Mouse (Mus musculus) erythroid progenitor cell, adult 5-6 weeks (primary cell): ENCODE measurements around the gene Epas1. TPM values are rescaled to one million over a fixed set of nuclear protein-coding genes. Genes with fewer than 3 reads are reported as not detected.

Experiments used
- ATAC-seq: replicated peaks from 2 replicates; pipeline ENCODE4 v1.8.0; 2016; ENCODE audit warnings: moderate number of reproducible peaks, mild to moderate bottlenecking, moderate TSS enrichment, inconsistent platforms; ENCODE audit not compliant: poor library complexity, low FRiP score, severe bottlenecking
- total RNA-seq, 2 experiments: library from RNA; stranded (forward) in 1 of 2; stranded (reverse) in 1 of 2; fragments of 150-400 nt in 1 of 2; fragments of 186-747, 209-891 nt in 1 of 2; gene quantifications; 2 replicates each; pipeline versions ENCODE4 v1.2.3 to v1.2.4; 2015 to 2017; ENCODE audit warnings: low replicate concordance in 2 of 2

Epas1 gene
- total RNA-seq (2015; ENCODE audit: low replicate concordance) (1.4 TPM in 1 of 2 replicates, not detected in the other), total RNA-seq (2017; ENCODE audit: low replicate concordance) (0.15 and 0.90 TPM in 2 replicates)

DNA sequence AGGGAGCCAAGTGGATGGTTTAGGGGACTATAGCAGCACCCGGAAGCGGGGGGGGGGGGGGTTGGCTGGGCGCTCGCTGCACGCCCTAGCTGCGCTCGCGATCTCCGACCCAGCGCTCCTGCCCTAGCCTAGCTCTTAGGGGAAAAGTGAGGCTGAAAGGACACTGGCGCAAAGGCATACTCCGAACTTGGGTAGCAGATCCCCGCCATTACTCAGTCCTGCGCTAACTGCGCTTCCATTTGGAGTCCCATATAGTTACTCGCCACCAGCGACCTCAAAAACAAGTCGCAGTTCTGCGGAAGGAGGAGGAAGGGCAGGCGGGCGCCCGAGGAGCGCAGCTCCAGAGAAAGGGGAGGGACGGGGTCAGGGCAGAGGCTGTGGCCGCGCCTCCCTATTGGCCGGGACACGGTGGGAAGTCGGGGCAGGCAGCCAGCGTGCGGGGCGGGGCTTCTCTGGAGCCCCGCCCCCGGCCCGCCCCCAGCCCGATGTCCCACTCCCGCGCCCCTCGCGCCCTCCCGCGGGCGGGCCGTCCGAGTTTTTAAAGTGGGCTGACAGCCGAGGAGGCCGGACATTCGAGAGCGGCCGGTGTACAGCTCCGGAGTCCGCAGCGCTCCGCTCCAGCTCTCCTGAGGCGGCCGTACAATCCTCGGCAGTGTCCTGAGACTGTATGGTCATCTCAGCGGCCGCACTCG lies at the start of gene Epas1:
Gene Epas1, plus strand, starts transcription at position 571 of the 692 bp plus-strand sequence.
- no peak for ATAC-seq

DNA sequence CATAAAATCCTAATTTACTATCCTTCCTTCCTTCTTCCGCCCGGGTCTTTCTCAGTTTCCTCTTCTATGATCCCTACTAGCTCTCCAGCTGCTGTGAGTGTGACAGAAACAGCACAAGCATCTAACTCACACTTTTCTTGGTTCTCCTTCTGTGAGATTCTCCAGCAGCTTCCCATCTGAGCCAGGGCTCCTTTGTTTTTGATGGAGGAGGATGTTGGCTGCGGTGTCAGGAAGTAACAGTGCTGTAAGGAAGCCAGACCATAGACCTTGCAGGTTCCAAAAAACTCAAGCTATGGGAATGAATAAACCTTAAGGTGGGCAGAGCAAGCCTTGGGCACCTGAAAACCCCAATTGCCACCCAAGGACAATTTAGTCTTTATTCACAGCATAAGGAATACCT lies 48.3 kb upstream of the Epas1 start:
- ATAC-seq = no peak

- ATAC-seq = no peak
Observed at GRCm38 (mm10) chr17:86706467-86706866, 47.0 kb upstream of the Epas1 start.

GRCm38 (mm10) chr17:86709803-86710202 lies 43.7 kb upstream of the Epas1 start:
- no peak for ATAC-seq

- no peak for ATAC-seq
Observed at GRCm38 (mm10) chr17:86710379-86710778, 43.1 kb upstream of the Epas1 start.

GRCm38 (mm10) chr17:86711949-86712348 lies 41.6 kb upstream of the Epas1 start:
- ATAC-seq = no peak

DNA sequence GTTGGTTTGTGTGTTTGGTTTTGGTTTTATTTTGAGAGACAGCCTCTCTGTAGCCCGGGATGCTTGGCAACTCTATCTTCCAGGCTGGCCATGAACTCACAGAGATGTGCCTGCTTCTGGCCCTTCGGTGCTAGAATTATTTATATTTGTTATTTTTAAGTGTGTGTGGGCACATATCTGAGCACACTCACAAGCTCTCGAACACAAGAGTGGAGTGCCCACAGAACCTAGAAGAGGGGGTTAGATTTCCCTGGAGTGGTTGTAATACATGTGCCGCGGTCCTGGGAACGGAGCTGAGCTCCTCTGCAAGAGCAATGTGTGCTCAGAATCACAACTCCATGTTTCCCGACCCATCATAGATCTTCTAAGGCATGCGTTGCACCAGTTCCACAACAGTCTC lies 40.9 kb upstream of the Epas1 start:
- no peak for ATAC-seq

DNA sequence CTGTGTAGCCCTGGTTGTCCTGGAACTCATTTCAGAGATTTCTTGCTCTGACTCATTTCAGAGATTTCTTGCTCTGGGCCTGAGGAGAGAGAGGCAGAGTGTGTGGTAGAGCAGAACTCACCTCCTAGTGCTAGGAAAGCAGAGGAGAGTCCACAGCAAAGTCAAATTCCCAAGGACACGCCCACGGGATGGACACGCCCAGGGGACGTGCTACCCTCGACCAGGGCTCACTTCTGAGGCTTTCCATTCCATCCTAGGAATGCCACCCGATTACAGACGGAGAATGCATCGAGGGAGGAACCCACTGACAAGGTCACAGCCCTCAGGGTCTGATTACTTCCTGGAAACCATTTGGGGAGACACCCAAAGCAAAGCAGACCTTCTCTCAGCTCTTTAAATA lies 39.9 kb upstream of the Epas1 start:
- no peak for ATAC-seq

DNA sequence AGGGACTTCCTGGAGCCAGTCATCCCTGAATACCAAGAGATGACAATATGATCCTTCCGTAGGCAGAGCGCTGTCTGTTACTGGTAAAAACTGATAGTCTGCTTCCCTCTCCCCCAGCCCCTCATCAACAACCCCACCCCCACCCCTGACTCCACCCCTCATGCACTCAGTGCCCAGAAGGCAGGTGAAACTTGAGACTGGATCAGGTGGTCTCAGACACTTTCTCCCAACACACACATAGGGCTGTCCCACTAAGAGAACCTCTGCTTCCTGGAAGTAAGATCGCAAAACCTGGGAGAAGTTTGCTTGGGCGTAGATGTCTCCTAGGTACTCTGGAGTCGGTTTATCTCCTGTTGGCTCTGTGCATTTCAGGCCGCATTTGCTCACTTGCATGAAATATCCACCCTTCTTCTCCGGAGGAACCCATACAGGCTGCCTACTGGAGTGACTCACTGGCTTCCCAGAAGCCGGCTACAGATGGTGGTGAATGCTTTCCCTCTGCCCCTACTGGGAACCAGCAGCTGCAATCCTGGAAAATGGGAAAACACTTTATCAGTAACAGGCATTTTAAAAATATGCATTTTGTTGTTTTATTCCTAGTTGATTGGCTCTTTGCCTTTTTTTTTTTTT lies 28.6 kb upstream of the Epas1 start:
- no peak for ATAC-seq

GRCm38 (mm10) chr17:86726480-86726879 lies 27.0 kb upstream of the Epas1 start:
- no peak for ATAC-seq

DNA sequence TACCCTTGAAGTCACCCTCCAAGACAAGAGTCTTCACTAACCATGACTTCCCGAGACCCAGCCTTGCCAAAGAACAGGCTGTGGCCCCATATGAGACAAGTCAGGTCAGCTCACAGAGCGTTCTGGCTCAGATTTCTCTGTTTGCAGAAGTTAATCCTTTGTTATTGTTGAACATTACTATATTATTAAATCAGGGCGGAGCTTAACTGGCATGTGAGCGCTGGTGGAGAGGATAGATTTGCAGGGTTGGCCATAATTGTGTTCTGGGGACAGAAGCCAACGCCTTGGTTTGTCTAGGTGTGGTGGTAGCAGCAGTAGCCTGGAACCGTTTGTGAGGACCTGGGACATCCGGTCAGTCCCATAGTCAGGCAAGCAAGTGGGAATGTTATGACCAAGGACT lies 26.5 kb upstream of the Epas1 start:
- no peak for ATAC-seq

DNA sequence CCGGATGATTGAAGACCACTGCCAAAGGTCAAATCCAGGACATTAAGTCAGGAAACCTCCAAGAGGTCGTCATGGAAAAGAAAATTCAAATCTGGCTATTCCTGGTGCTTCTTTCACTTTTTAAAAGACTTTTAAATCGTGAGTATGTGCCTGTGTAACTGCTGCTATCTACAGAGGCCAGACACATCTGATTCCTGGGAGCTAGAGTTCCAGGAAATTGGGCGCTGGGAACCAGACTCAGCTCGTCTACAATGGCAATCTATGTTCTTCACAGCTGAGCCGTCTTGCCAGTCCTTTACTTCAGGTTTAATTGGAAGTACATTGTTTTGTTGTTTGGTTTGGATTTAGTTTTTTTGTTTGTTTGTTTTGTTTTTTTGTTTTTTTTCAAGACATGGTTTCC lies 22.2 kb upstream of the Epas1 start:
- ATAC-seq = no peak

DNA sequence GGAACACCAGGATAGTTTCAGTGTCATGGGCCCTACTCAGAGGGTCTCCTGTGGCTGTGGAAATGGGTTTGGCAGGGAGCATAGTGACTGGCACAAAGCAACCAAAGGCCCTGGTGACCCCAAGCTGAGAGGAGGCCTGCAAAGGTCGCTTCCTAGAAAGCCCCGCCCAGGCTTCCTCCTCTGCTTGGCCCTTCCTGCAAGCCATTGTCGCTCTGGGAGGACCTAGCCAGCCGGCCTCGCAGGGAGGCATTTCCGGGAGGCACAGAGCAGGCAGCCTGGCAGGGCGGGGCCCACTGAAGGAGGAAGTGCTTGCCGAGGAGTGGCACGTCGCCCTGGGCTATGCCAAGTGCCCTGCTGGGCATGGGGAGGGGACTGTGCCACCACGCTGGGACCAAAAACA lies 21.5 kb upstream of the Epas1 start:
- no peak for ATAC-seq

DNA sequence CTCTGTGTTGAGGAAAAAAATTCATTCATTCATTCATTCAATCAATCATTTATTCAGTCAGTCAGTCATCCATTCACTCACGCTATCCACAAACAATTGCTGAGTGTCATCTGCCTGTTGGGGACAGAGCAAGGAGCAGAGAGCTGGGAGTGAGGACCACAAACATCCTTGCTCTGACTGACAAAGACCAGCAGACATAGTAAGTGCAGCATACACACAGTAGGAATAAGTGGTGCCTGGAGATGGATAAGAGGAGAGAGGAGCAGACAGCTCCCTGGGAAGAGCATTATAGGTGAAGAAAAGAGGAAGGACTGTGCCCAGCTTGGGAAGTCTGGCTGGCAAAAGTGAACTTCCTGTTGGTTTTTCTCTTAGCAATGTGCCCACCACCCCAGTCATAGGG lies 21.0 kb upstream of the Epas1 start:
- no peak for ATAC-seq

DNA sequence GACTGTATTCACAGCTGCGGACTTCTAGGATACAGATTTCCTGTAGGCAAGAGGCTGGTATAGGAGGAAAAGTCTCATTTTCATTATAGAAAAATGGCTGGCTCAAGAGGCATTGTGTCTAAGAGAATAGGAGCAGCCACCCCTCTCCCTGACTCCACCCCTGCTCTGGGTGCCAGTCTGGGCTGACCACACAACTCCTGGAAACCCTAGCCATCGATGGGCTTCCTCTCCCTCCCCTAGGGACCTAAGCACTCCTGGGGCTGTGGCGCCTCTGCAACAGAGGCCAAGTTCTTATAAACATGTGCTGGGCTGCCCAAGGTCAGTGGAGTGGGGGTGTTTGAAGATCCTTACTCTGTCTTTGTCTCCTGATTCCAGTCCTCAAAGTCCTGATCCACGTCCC lies 19.9 kb upstream of the Epas1 start:
- ATAC-seq = no peak

DNA sequence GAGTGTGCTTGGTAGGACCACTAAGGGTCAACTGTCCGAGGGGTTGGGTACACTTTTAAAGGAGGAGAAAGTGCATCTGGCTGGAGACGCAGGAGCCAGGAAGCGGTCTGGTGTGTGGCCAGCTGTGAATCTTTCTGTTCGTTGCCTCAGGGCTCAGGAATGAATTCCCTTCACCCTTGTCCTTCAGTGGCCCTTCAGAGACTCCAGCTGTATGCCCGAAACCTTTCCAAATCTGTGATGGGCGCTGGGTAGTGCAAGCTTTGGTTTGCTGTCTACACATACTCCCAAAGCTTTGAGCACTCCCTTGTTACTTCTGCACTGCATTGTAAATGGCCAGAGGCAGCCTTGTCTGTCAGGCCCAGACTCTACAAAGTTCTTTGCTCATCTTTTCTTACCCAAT lies 15.0 kb upstream of the Epas1 start:
- no peak for ATAC-seq

- ATAC-seq = no peak
Observed at GRCm38 (mm10) chr17:86743351-86743941, 10.1 kb upstream of the Epas1 start.

DNA sequence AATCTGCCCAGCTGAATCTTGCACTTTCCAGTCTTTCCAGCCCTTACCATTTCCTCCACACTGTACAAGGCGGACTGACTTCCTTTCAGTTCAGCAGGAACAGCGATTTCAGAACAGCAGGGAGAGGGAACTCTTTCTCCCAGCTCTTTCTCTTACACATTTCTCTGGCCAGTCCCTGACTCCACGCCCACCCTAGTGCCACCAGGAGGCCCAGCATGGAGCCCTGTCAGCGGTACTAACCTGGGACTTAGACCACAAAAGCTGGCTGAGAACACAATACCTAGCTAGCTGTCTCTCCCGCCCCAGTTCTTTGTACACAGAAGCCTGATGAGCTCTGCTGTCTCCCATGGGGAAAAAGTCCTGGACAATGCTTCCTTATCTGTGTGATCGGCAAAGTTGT lies 8.6 kb upstream of the Epas1 start:
- ATAC-seq = no peak

DNA sequence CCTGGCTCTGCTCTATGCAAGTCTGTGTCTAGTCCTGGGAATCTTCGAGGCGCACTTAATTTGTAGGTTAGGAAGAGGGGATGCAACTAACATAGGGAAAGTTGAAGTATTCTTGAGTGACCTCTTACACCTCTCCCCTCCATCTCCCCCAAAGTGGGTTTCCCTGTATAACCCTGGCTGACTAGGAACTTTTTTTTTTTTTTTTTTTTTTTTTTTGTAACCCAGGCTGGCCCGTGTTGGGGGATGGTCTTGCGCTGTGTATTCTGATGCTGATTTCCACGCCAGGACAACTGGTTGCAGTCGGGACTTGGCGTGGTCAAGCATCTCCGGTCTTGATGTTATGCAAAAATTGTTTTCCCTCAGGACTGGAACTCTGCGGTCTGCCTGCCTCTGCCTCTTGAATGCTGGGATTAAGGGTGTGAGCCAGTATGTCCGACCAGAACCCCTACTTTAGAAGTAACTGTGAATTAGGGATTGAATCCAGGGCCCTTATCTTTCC lies 2.1 kb upstream of the Epas1 start:
- no peak for ATAC-seq

DNA sequence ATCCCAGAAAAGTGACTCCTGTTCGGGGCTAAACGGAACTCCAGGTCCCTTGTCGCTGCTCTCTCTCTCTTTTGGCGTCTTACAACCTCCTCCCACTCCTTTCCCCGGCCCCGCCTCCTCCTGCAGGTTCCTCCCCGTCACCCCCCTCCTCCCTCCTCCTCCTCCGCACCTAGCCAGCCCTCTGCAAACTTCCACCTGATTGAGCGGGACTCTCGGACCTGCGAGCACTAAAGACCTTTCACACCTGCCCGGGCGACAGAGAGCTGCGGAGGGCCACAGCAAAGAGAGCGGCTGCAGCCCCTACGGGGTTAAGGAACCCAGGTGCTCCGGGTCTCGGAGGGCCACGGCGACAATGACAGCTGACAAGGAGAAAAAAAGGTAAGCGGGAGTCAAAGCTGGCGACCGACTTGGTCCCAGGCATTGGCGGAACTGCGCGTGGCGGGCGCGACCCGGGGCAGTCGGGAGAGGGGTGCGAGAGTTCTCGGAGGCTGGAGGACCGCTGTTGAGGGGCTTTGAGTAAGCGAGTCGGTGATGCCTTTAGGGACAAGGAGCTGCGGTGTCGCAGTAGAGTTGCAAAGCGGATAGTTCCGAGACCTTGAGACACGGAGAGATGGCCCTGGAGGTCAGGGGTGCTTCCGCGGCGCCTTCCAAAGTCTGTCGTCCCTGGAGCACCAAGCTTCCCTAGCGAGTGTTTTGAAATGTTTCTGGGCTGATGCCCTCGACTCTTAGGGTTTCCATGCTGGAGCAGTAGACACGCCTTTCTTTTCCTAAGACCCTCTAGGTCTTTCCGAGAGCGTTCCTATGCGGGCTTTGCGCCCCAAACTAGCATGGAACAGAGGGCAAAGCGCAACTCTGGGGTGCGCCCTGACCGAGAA lies 668 bp downstream of the Epas1 start:
- ATAC-seq = no peak
